21 mouse cellular contexts compared by ENCODE assay signal in the genomic region with DNA sequence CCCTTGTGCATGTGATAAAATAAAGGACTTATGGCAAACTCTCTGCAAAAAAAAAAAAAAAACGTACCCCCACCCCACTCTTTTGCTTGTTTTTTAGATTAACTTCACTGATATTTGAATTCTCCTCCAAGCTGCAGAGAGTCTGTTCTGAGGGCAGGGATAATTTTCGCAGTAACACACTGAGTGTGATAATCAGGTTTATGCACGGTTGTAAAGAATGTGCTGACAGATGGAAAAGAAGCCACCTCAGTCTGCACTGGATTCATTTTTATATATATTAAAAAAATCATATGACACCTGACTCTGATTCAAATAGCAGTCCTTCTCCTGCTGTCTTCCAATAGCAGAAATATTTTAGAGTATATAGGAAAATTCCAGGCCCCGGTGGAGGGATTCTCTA.
DNase-seq lines count a peak whose midpoint lies in the region; ATAC-seq lines count a peak whose summit lies in the region.
"Had no signal": no experiment of that assay in that cellular context is flagged by ENCODE, and none has a peak within 500 bp of the region (broad histone marks: within the 10 kb centered on the region; RNA-seq: fewer than 3 reads in every experiment).

No protein-coding gene starts in this region.

- no peak overlapping the region for H3K9ac ChIP-seq in hindbrain, embryonic 14.5 days
- H3K9ac ChIP-seq in hindbrain, embryonic 11.5 days (ENCODE audit: low read depth, low read length) = no peak overlapping the region
- H3K9ac ChIP-seq in midbrain, embryonic 16.5 days (ENCODE audit: low read depth, low read length) = no peak overlapping the region
- no peak overlapping the region for H3K9ac ChIP-seq in midbrain, embryonic 13.5 days (replicated peaks)
- H3K9ac ChIP-seq: embryonic facial prominence, embryonic 13.5 days; embryonic facial prominence, embryonic 15.5 days; forebrain, embryonic 12.5 days had no signal

- 58% methylated on average over 4 of the region's 4 CpGs for WGBS in hindbrain, embryonic 14.5 days
- 72% methylated on average over 4 of the region's 4 CpGs for WGBS in hindbrain, embryonic 11.5 days
- whole genome bisulfite sequencing in midbrain, embryonic 16.5 days = 48% methylated on average over 4 of the region's 4 CpGs
- 62% methylated on average over 4 of the region's 4 CpGs for whole genome bisulfite sequencing in midbrain, embryonic 13.5 days

- no peaks in the 10 kb centered on the region for H3K27me3 ChIP-seq in hindbrain, embryonic 14.5 days (ENCODE audit: control insufficient read depth, insufficient read depth, low read length)
- no peaks in the 10 kb centered on the region for H3K27me3 ChIP-seq in hindbrain, embryonic 11.5 days (ENCODE audit: control insufficient read depth, insufficient read depth, low read length)
- H3K27me3 ChIP-seq in midbrain, embryonic 16.5 days (ENCODE audit: control insufficient read depth, insufficient read depth, low read depth, low read length) = no peaks in the 10 kb centered on the region
- no peaks in the 10 kb centered on the region for H3K27me3 ChIP-seq in midbrain, embryonic 13.5 days
- H3K27me3 ChIP-seq: embryonic facial prominence, embryonic 13.5 days; embryonic facial prominence, embryonic 15.5 days; forebrain, embryonic 12.5 days had no signal

- no peak overlapping the region for H3K4me2 ChIP-seq in hindbrain, embryonic 14.5 days (replicated peaks)
- H3K4me2 ChIP-seq in hindbrain, embryonic 11.5 days (replicated peaks; ENCODE audit: low read depth, low read length) = no peak overlapping the region
- H3K4me2 ChIP-seq in midbrain, embryonic 16.5 days (ENCODE audit: low read length) = no peak overlapping the region
- no peak overlapping the region for H3K4me2 ChIP-seq in midbrain, embryonic 13.5 days (replicated peaks)
- H3K4me2 ChIP-seq: embryonic facial prominence, embryonic 13.5 days; embryonic facial prominence, embryonic 15.5 days; forebrain, embryonic 12.5 days had no signal

- H3K4me3 ChIP-seq in hindbrain, embryonic 14.5 days (replicated peaks; ENCODE audit: low read length) = no peak overlapping the region
- no peak overlapping the region for H3K4me3 ChIP-seq in hindbrain, embryonic 11.5 days (ENCODE audit: low read depth, low read length)
- H3K4me3 ChIP-seq in midbrain, embryonic 16.5 days (ENCODE audit: low read depth, low read length) = no peak overlapping the region
- no peak overlapping the region for H3K4me3 ChIP-seq in midbrain, embryonic 13.5 days (replicated peaks)
- H3K4me3 ChIP-seq: embryonic facial prominence, embryonic 13.5 days; embryonic facial prominence, embryonic 15.5 days; erythroblast, embryonic 14.5 days; forebrain, embryonic 10.5 days; forebrain, embryonic 12.5 days had no signal

- peak overlapping the region; percentile 20; the same call in 1 of the 2 replicates for H3K27ac ChIP-seq in hindbrain, embryonic 14.5 days
- no peak overlapping the region for H3K27ac ChIP-seq in hindbrain, embryonic 11.5 days (ENCODE audit: low read depth, low read length)
- no peak overlapping the region for H3K27ac ChIP-seq in midbrain, embryonic 16.5 days (ENCODE audit: low read length)
- H3K27ac ChIP-seq in midbrain, embryonic 13.5 days = no peak overlapping the region
- H3K27ac ChIP-seq: embryonic facial prominence, embryonic 13.5 days; embryonic facial prominence, embryonic 15.5 days; forebrain, embryonic 10.5 days; forebrain, embryonic 12.5 days had no signal

- ATAC-seq in hindbrain, embryonic 14.5 days (ENCODE audit: low FRiP score) = no peak
- no peak for ATAC-seq in hindbrain, embryonic 11.5 days (ENCODE audit: low FRiP score)
- ATAC-seq in midbrain, embryonic 16.5 days = peak; percentile 68; the same call in 1 of the 2 replicates
- no peak for ATAC-seq in midbrain, embryonic 13.5 days
- ATAC-seq: forebrain, embryonic 14.5 days; forebrain, embryonic 16.5 days had no signal

- no peak for DNase-seq in hindbrain, embryonic 14.5 days (ENCODE audit: low spot score)
- DNase-seq in hindbrain, embryonic 11.5 days (ENCODE audit: low spot score) = no peak
- DNase-seq: adrenal gland, adult 2 months; adrenal gland, postnatal 10 days; adrenal gland, postnatal 25 days; cerebellum, adult 11 months; cerebellum, adult 18-20 months; cerebellum, adult 8-10 months; cerebellum, adult 9-11 months; cerebellum, postnatal 14 days; cerebellum, postnatal 36 days; embryo, embryonic 11 days had no signal

- H3K36me3 ChIP-seq in hindbrain, embryonic 14.5 days (replicated peaks; ENCODE audit: control insufficient read depth, insufficient read depth) = no peaks in the 10 kb centered on the region
- no peaks in the 10 kb centered on the region for H3K36me3 ChIP-seq in hindbrain, embryonic 11.5 days (ENCODE audit: control insufficient read depth, insufficient read depth, low read length)
- no peaks in the 10 kb centered on the region for H3K36me3 ChIP-seq in midbrain, embryonic 16.5 days (ENCODE audit: control insufficient read depth, insufficient read depth, low read length)
- no peaks in the 10 kb centered on the region for H3K36me3 ChIP-seq in midbrain, embryonic 13.5 days
- H3K36me3 ChIP-seq: embryonic facial prominence, embryonic 13.5 days; embryonic facial prominence, embryonic 15.5 days; forebrain, embryonic 10.5 days; forebrain, embryonic 12.5 days had no signal

- no peaks in the 10 kb centered on the region for H3K9me3 ChIP-seq in hindbrain, embryonic 14.5 days (ENCODE audit: control insufficient read depth, low read length)
- H3K9me3 ChIP-seq in hindbrain, embryonic 11.5 days (ENCODE audit: control insufficient read depth, low read length) = no peaks in the 10 kb centered on the region
- no peaks in the 10 kb centered on the region for H3K9me3 ChIP-seq in midbrain, embryonic 16.5 days (replicated peaks; ENCODE audit: control insufficient read depth, low read length, poor library complexity, severe bottlenecking)
- no peaks in the 10 kb centered on the region for H3K9me3 ChIP-seq in midbrain, embryonic 13.5 days
- H3K9me3 ChIP-seq: embryonic facial prominence, embryonic 13.5 days; embryonic facial prominence, embryonic 15.5 days; forebrain, embryonic 10.5 days; forebrain, embryonic 12.5 days had no signal

- H3K4me1 ChIP-seq in hindbrain, embryonic 14.5 days (replicated peaks; ENCODE audit: control insufficient read depth, insufficient read depth, low read length) = peaks cover 10% of the 10 kb centered on the region; the same call in 1 of the 2 replicates
- H3K4me1 ChIP-seq in hindbrain, embryonic 11.5 days (replicated peaks; ENCODE audit: control insufficient read depth, insufficient read depth, low read length) = no peaks in the 10 kb centered on the region
- H3K4me1 ChIP-seq in midbrain, embryonic 16.5 days (ENCODE audit: control insufficient read depth, insufficient read depth, low read length) = no peaks in the 10 kb centered on the region
- H3K4me1 ChIP-seq in midbrain, embryonic 13.5 days (replicated peaks) = 0 out of 2 replicates have a peak, but pooled peaks cover 4% of the 10 kb centered on the region
- H3K4me1 ChIP-seq: embryonic facial prominence, embryonic 13.5 days; embryonic facial prominence, embryonic 15.5 days; forebrain, embryonic 10.5 days; forebrain, embryonic 12.5 days had no signal
